Comparison of ENCODE assay signal across 8 mouse cellular contexts in the genomic region with DNA sequence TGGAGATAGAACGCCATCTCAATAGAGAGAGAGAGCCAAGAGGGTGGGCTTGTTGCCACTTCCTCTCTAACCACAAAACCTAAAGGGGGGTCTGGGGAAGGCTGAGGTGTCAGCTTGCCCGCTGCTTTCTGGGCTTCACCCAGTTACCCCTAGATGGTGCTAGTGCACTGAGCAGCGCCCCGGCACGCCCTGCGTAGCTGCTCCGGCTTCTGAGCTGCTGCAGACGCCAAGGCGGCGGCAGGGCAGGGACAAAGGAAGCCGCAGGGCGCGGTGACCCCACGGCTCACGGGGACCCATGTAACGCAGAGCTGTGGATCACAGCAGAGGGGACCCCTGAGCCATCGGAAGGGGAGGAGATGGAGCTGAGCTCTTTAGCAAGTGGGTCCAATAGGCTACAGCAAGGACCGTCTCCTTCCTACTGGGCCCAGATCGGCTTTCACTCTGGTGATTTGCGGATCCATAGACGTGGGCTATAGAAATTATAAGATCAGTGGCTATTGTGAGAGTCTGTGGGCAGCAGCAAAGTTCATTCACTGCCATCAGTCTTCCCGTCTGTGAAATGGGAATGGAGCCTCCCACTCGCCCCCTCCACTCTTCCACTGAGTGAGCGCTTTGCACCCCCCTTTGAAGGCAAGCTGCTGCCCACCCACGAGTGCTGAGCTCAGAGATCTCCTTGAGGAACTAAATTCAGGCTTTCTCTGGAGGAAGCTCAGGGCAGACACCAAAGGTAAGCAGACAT.
DNase-seq lines count a peak whose midpoint lies in the region; ATAC-seq and TF ChIP-seq lines count a peak whose summit lies in the region.

No protein-coding gene starts in this region.

- H3K9me3 ChIP-seq in hindbrain, embryonic 14.5 days (ENCODE audit: control insufficient read depth, low read length) = no peaks in the 10 kb centered on the region

- peak; percentile 97 for TF ChIP-seq CTCF in Patski (IDR thresholded peaks at IDR 0.05)

- H3K4me3 ChIP-seq in hindbrain, embryonic 14.5 days (replicated peaks; ENCODE audit: low read length) = peak overlapping the region; percentile 34

- 0 out of 2 replicates have a peak, but pooled peaks cover 5% of the 10 kb centered on the region for H3K4me1 ChIP-seq in hindbrain, embryonic 14.5 days (replicated peaks; ENCODE audit: control insufficient read depth, insufficient read depth, low read length)

- POLR2A ChIA-PET in Patski (lab: Charles Lee) = interaction anchor here (0.5 kb wide), 1 partner anchor 26 kb away, joined by 3 read pairs; no protein-coding TSS in a partner anchor

- CTCF ChIA-PET in Patski (lab: Charles Lee) = interaction anchor here (0.6 to 1.9 kb wide), 8 partner anchors 15 to 792 kb away, joined by 3 to 16 read pairs (median 4); a partner anchor contains a TSS

- H3K27ac ChIP-seq in hindbrain, embryonic 14.5 days = peak overlapping the region; percentile 82

- in situ Hi-C loops in Patski (cut with MboI; ENCODE audit: low pct_unique_long_range_greater_than_20kb) = loop anchor here (5.0 kb wide), 2 partner anchors 521 to 791 kb away; a partner anchor contains a TSS

- H3K4me2 ChIP-seq in hindbrain, embryonic 14.5 days (replicated peaks) = peak overlapping the region; percentile 79

- 12% methylated on average over 25 of the region's 25 CpGs for WGBS in hindbrain, embryonic 14.5 days

- H3K9ac ChIP-seq in hindbrain, embryonic 14.5 days = peak overlapping the region; percentile 92

- peak; percentile 95 for ATAC-seq in Patski
- peak; percentile 97 for ATAC-seq in hindbrain, embryonic 14.5 days (ENCODE audit: low FRiP score)

- DNase-seq in Patski (ENCODE audit: low read depth, low spot score) = no peak
- DNase-seq in cerebellum, postnatal 14 days = peak; percentile 90 to 92
- DNase-seq in frontal cortex, postnatal 25 days (ENCODE audit: low spot score in 2 of 2) = peak; percentile 67 to 76
- DNase-seq in hindbrain, embryonic 14.5 days (ENCODE audit: low spot score) = peak; percentile 93
- peak; percentile 74 to 78 for DNase-seq in layer of hippocampus, postnatal 25 days (ENCODE audit: extremely low spot score in 1 of 2, low spot score in 1 of 2)
- peak; percentile 85 for DNase-seq in lung, postnatal 14 days
- DNase-seq in retina, adult 2 months (ENCODE audit: low read depth, low spot score) = peak; percentile 33
- peak; percentile 89 for DNase-seq in thymus, postnatal 25 days

- no peaks in the 10 kb centered on the region for H3K36me3 ChIP-seq in hindbrain, embryonic 14.5 days (replicated peaks; ENCODE audit: control insufficient read depth, insufficient read depth)

- H3K27me3 ChIP-seq in Patski = no peaks in the 10 kb centered on the region
- H3K27me3 ChIP-seq in hindbrain, embryonic 14.5 days (ENCODE audit: control insufficient read depth, insufficient read depth, low read length) = 0 out of 2 replicates have a peak, but pooled peaks cover 2% of the 10 kb centered on the region
